Mouse (Mus musculus) sigmoid colon, adult 10 weeks (tissue): ENCODE measurements around the gene P2ry14. TPM values are rescaled to one million over a fixed set of nuclear protein-coding genes. Genes with fewer than 3 reads are reported as not detected.

Experiments
- polyA plus RNA-seq: library from polyadenylated mRNA; stranded (reverse); fragments of 350-450 nt; fragmentation: Illumina TruSeq; extraction: RNeasy Lipid Tissue Mini Kit (QIAGEN cat#74804); gene quantifications from one replicate; pipeline ENCODE4 v1.2.3, GENCODE M21; 2014; ENCODE audit warnings: low read depth, low replicate concordance

Gene P2ry14
- 29.5 TPM for polyA plus RNA-seq

GRCm38 (mm10) chr3:59153424-59153823 lies at the start of gene P2ry14:
Gene P2ry14, minus strand, starts transcription at chr3:59153618.

GRCm38 (mm10) chr3:59194938-59195337 lies 41.5 kb upstream of the P2ry14 start, which contains the start of gene Gpr87:
Gene Gpr87, minus strand, starts transcription at chr3:59195104.

GRCm38 (mm10) chr3:59101218-59101986 lies 52.0 kb downstream of the P2ry14 start, which contains the start of gene Gpr171:
Gene Gpr171, minus strand, starts transcription at chr3:59101821.

Other genes with a start within 250 kb of the P2ry14 start
- gene Med12l, start 147.8 kb downstream of the P2ry14 start, polyA plus RNA-seq = 3.2 TPM
- 5.1 TPM for gene Gpr171, start 51.8 kb downstream of the P2ry14 start, polyA plus RNA-seq
- not detected for gene Gpr87, start 41.5 kb upstream of the P2ry14 start, polyA plus RNA-seq
- 9.0 TPM for gene P2ry13, start 57.3 kb upstream of the P2ry14 start, polyA plus RNA-seq
- gene P2ry12, start 109.3 kb upstream of the P2ry14 start, polyA plus RNA-seq = 14.8 TPM
- 12.9 TPM for gene Igsf10, start 190.8 kb upstream of the P2ry14 start, polyA plus RNA-seq